Mouse (Mus musculus): ENCODE data around the gene Ebpl.

Ebpl gene

GRCm38 (mm10) chr14:61327618-61328450 lies 32.4 kb downstream of the Ebpl start:
- DNase-seq (ENCODE audit: low read depth, low spot score): no peak

DNA sequence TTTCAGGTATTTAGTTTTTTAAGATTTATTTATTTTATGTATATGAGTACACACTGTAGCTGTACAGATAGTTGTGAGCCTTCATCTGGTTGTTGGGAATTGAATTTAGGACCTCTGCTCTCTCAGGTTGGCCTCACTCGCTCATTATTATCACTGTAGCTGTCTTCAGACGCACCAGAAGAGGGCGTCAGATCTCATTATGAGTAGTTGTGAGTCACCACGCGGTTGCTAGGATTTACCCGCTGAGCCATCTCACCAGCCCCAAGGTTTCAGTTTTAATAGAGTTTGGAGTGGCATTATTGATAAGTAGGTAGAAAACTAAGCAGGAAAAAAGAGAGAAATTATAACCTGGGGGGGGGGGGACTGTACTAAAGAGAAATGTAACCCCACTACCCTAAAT lies 33.2 kb downstream of the Ebpl start:
- DNase-seq (ENCODE audit: low read depth, low spot score): peak; percentile 59

GRCm38 (mm10) chr14:61322740-61323139 lies 37.5 kb downstream of the Ebpl start:
- no peak for DNase-seq (ENCODE audit: low read depth, low spot score)

- DNase-seq (ENCODE audit: low read depth, low spot score): no peak
Measured at GRCm38 (mm10) chr14:61321200-61321599, 39.0 kb downstream of the Ebpl start.

- DNase-seq (ENCODE audit: low read depth, low spot score): no peak
Measured at GRCm38 (mm10) chr14:61320765-61321164, 39.5 kb downstream of the Ebpl start.

GRCm38 (mm10) chr14:61316861-61317260 lies 43.4 kb downstream of the Ebpl start:
- DNase-seq (ENCODE audit: low read depth, low spot score): peak; percentile 51

- no peak for DNase-seq (ENCODE audit: low read depth, low spot score)
Measured at GRCm38 (mm10) chr14:61310963-61311362, 49.3 kb downstream of the Ebpl start.

DNA sequence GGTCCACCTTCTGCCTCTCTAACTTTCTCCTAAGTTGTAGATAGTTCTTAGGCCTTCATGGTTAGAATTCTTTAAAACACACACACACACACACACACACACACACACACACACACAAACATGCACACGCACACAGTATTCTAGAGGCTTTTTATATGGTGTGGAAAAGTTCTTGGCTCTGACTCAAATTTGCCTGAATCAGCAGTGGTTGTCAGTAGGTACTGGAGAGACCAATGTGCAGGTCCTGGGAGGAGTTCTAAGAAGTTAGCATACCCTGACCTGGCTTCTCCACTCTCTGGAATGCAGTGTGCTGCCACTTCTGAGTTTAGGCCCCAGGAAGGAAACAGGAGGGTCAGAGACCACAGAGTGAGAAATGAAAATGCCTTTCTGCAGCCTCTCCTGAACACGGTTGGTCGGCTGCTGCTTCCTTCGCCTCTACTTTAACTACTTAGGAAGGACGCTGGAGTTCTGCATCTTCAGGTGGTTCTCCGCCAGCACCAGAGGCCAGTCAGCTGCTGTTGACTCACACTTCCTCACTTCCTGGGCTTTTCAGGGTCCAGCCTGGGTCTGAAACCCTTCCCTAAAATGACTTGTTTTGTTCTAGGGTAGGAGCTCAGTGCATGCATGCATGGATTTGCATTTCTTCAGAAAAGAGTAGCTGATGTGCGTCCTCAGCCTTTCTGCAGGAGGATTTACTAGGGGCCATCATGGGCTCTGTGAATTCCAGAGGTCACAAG lies 50.0 kb downstream of the Ebpl start:
- DNase-seq (ENCODE audit: low read depth, low spot score): no peak

GRCm38 (mm10) chr14:61309593-61309992 lies 50.6 kb downstream of the Ebpl start, which contains the start of gene Arl11:
Arl11 (plus strand) TSS chr14:61309753.
- DNase-seq (ENCODE audit: low read depth, low spot score): no peak

DNA sequence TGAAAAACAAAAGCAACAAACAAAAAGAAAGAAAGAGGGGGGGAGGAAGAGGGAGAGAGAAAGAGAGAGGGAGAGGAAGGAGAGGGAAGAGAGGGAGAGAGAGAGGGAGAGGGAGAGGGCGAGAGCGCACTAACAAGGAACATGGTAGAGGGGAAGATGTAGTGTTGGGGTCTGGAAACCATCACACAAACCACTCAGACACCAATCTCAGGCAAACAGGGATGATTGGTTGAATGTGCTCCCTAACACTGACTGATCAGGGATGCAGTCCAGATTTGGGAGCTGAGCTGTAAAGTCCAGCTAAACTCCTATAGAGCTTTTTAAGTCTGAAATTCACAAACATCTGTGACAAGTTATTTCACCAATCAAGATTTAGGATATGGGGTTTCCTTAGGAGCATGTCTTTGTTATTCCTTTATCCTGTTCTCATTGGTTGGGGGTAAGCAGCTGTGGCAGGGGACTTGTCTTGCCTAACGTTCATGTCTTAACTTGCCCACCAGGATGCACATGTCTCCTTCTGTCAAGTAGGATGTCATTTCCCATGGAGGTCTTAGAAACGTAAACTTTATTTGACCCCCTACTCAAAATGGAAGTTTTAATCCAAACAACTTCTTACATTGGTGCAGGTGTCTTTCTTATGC lies 56.1 kb downstream of the Ebpl start:
- no peak for DNase-seq (ENCODE audit: low read depth, low spot score)

- no peak for DNase-seq (ENCODE audit: low read depth, low spot score)
Measured at GRCm38 (mm10) chr14:61302428-61302827, 57.8 kb downstream of the Ebpl start.

GRCm38 (mm10) chr14:61301323-61301722 lies 58.9 kb downstream of the Ebpl start:
- peak; percentile 29 for DNase-seq (ENCODE audit: low read depth, low spot score)

DNA sequence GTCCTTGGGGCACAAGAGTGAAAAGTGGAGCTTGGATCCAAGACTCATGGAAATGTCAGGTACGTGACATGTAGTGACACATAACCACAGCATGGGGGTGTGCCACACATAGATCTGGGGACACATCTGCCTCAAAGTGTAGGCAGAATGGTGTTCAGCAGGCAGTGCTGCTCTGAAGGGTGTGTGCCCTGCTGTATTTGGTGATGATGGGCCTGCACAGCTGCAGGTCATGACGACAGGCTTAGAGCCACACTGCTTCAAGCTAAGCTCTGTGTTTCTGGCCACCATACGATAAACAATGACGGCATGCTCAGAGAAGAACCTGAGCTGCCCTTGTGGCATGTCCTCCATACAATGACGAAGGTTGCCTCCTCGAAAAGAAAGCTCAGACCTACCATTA lies 60.4 kb downstream of the Ebpl start:
- no peak for DNase-seq (ENCODE audit: low read depth, low spot score)

- peak; percentile 84 for DNase-seq (ENCODE audit: low read depth, low spot score)
Measured at GRCm38 (mm10) chr14:61294738-61295079, 65.5 kb downstream of the Ebpl start.

DNA sequence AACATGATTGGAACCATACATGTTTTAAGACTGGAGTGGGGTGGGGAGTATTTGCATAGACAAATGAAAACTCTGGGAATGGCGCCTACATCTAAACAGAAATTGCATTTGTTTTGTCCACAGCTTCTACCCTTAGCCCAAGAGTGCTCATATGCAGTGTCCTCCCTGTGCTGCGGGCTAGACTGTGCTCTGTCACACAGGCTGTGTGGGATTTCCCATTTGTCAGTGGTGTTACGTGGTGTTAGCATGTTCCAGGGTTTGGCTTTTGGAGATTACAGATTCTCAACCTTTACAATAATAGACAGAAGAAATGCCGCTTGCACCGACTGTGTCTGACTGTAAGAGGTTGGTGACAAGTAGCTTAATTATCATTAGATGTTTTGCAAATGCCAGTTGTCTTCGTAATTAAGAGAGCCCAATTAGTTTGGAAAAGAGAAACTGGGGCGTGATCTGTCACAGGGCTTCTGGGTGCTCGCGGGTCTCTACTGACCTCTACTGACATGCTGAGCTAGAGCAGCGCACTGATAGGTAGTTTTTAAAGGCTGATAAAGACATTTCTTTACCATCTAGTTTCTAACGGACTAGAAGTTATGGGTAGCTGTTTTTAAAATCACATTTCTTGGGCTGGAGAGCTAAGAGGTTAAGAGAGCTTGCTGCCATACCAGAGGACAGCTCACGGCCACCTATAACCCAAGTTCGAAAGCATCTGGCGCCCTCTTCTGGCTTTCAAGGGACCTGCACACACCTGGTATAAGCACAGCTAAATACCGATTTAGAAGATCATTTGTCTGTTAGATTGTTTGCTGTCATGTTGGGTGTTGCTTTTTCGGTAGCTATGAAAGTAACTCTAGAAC lies 66.1 kb downstream of the Ebpl start:
- DNase-seq (ENCODE audit: low read depth, low spot score): peak; percentile 90

DNA sequence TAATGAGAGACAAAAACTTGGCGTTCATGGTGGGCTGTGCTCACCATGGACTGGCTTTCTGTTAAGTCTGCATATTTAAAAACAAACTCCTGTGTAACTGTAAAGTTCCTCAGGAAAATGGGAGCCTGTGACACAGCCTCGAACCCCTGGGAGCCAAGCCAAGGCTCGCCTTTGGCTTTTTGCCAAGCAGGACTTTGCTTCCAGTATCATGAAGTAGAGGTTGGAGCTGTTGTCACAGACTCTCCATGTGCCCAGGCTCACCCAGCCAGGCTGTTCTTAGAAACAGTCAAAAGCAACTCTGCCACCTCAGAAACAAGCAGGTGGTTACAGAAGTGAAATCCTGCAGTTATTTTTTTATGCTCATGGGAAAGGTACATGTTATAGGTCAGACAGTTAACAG lies 69.6 kb downstream of the Ebpl start:
- DNase-seq (ENCODE audit: low read depth, low spot score): no peak

DNA sequence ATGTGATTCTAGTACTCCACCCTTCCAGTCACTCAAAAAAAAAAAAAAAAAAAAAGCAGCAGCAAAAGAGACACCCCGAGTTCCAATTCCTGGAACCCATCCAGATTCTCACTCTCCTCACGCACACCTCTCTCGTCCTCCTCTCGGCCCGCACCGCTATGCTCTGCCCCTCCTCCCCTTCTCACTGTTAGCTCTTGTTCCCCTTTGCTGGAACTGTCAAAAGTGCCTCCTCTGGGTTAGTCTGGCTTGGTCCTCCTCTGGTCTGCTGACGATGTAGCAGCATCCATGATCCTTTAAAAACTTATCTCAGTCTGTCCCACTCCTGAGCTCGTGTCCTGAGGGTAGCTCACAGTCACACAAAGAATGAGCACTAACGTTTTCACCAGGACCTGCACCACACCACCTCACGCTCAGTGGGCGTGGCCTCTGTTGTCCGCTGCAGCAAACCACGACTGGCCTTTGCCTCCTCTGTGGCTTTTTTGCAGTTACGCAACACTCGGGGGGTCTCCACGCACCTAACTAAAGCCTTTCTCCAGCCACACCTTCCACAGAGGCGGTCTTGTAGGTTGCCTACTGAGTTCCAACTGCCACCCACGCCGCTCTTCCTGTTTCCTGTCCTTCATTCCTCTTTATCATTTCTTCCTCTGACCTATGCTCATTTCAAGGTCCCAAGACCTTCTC lies 71.5 kb downstream of the Ebpl start:
- no peak for DNase-seq (ENCODE audit: low read depth, low spot score)

All from A20 (cell line).